Comparison of ENCODE assay signal across 11 mouse cellular contexts in genomic region chr4:104625316-104625715, GRCm38 (mm10).
"Had no signal": no experiment of that assay in that cellular context is flagged by ENCODE, and none has a peak within 500 bp of the region (broad histone marks: within the 10 kb centered on the region; RNA-seq: fewer than 3 reads in every experiment).

No protein-coding gene starts in this region.

- H3K4me2 ChIP-seq: limb, embryonic 15.5 days; liver, embryonic 12.5 days; lung, embryonic 14.5 days; neural tube, embryonic 12.5 days had no signal

- H3K9ac ChIP-seq: limb, embryonic 15.5 days; liver, embryonic 12.5 days; lung, embryonic 14.5 days; neural tube, embryonic 12.5 days had no signal

- ATAC-seq: intestine, postnatal 0 days; liver, embryonic 12.5 days had no signal

- H3K9me3 ChIP-seq: limb, embryonic 15.5 days; liver, embryonic 12.5 days; midbrain, embryonic 10.5 days; neural tube, embryonic 12.5 days had no signal

- H3K4me3 ChIP-seq: limb, embryonic 15.5 days; liver, embryonic 12.5 days; midbrain, embryonic 10.5 days; neural tube, embryonic 12.5 days had no signal

- DNase-seq: lung, embryonic 14.5 days; lung, postnatal 10 days; lung, postnatal 4 days; midbrain, embryonic 14.5 days; thymus, postnatal 4 days had no signal

- H3K27me3 ChIP-seq: limb, embryonic 15.5 days; liver, embryonic 12.5 days; neural tube, embryonic 12.5 days had no signal

- H3K36me3 ChIP-seq: limb, embryonic 15.5 days; liver, embryonic 12.5 days; midbrain, embryonic 10.5 days; neural tube, embryonic 12.5 days had no signal

- H3K27ac ChIP-seq: limb, embryonic 15.5 days; liver, embryonic 12.5 days; midbrain, embryonic 10.5 days; neural tube, embryonic 12.5 days; stomach, postnatal 0 days had no signal

- H3K4me1 ChIP-seq: limb, embryonic 15.5 days; liver, embryonic 12.5 days; midbrain, embryonic 10.5 days; neural tube, embryonic 12.5 days had no signal
